Mouse (Mus musculus) midbrain, embryonic 12.5 days (tissue): ENCODE measurements at regions not wholly inside any gene's neighbourhood (a gene's known extent, or its start where the extent isn't known, plus 50 kb on each side); places are given as distances from the start of the nearest gene placed in this dataset.
A peak's percentile ranks its signal among the peaks of the same experiment; 100 is the strongest.

Source experiments
- ATAC-seq: fragments of 200-750 bp; cut with Nextera tagmentation; 2 replicates; pipeline ENCODE4 v1.8.0; 2017; ENCODE audit warnings: low read depth, moderate TSS enrichment, moderate library complexity; ENCODE audit not compliant: low FRiP score
- H3K27ac ChIP-seq: fragments of 300-500 bp; sonication (generic); replicated peaks from 2 replicates; pipeline ENCODE4 v1.5.1; 2016; ENCODE audit warnings: mild to moderate bottlenecking
- H3K27me3 ChIP-seq: fragments of 300-500 bp; sonication (generic); 2 replicates; pipeline ENCODE4 v1.6.1; 2016; ENCODE audit warnings: mild to moderate bottlenecking
- H3K36me3 ChIP-seq: fragments of 300-500 bp; sonication (generic); 2 replicates; pipeline ENCODE4 v1.6.1; 2016
- H3K4me1 ChIP-seq: fragments of 300-500 bp; sonication (generic); 2 replicates; pipeline ENCODE4 v1.6.1; 2016
- H3K4me2 ChIP-seq: fragments of 300-500 bp; sonication (generic); replicated peaks from 2 replicates; pipeline ENCODE4 v1.6.1; 2016; ENCODE audit warnings: mild to moderate bottlenecking, moderate library complexity
- H3K4me3 ChIP-seq: fragments of 300-500 bp; sonication (generic); 2 replicates; pipeline ENCODE4 v1.5.1; 2016; ENCODE audit warnings: mild to moderate bottlenecking
- H3K9ac ChIP-seq: fragments of 300-500 bp; sonication (generic); replicated peaks from 2 replicates; pipeline ENCODE4 v1.6.1; 2016; ENCODE audit warnings: mild to moderate bottlenecking, moderate library complexity
- H3K9me3 ChIP-seq: fragments of 300-500 bp; sonication (generic); 2 replicates; pipeline ENCODE4 v1.6.1; 2016; ENCODE audit warnings: mild to moderate bottlenecking
- WGBS: fragments of 180-500 bp; shearing (Covaris S2); methylation state at CpG from one replicate; pipeline ENCODE4 v1.1.7; 2016; 5-methylcytosine and 5-hydroxymethylcytosine counted together

DNA sequence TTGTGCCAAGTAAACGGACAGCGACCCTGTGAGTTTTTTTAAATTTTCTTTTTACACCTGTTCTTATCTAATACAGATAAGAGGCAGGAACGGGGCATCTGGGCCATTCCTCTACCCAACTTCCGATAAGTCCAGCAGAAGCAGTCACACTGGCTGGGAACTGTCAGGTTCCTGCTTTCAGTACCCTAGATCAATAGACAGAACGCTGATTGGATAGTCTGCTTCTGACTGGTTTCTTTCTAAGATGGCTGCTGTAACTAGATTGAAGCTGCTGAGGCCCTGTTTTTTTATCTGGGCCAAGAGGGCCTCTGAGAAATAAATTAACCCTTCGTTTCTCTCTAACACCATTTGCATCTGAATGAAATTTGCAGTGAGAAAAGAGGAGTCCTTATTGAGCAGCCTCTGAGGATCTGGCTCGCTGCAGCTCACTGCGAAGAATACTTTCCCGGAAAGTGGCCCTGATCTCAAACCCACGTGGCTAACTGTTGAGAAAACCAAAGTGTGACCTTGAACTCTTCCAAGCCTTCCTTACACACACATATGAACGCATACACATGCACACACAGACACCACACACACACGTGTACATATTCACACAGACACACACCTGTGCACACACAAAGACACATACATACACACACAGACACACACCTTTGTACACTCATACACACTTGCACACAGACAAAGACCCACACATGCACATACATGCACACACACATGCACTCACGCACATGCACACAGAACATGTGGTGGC lies 253.8 kb downstream of the Irs2 start:
- H3K4me1 ChIP-seq: peaks cover 19% of the 10 kb centered on the region
- no peaks in the 10 kb centered on the region; the same call in 1 of the 2 replicates for H3K27me3 ChIP-seq
- 48% methylated on average over 13 of the region's 13 CpGs for WGBS
- peak; percentile 59 for ATAC-seq
- H3K4me3 ChIP-seq: no peak overlapping the region
- peak overlapping the region; percentile 58 for H3K27ac ChIP-seq
- 0 out of 2 replicates have a peak overlapping the region, but pooled peaks have one; percentile 7 for H3K4me2 ChIP-seq
- H3K36me3 ChIP-seq: no peaks in the 10 kb centered on the region
- no peaks in the 10 kb centered on the region for H3K9me3 ChIP-seq
- H3K9ac ChIP-seq: 0 out of 2 replicates have a peak overlapping the region, but pooled peaks have one; percentile 12

DNA sequence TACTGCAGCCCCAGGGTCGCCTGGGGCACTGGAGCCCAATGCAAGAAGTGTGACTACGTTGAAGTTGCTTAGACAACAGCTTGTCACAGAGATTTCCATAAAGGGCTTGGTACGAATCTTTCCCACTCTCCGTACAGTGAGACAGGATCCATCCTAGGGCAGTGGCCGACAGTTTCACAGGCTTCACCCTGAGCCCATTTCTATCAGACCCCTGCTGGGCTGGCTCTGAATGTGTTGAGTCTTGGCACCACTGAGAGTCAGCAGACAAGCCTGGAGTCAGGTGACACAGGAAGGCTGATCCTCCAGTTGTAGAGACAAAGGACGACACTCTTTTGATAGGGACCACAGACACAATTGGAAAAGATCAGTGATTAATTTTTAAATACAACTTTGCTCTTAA lies 255.2 kb downstream of the Irs2 start:
- Histone ChIP-seq H3K9ac (no peak overlapping the region), H3K4me2 (no peak overlapping the region), H3K4me1 (peaks cover 16% of the 10 kb centered on the region), H3K9me3 (no peaks in the 10 kb centered on the region), H3K27me3 (no peaks in the 10 kb centered on the region; the same call in 1 of the 2 replicates), H3K4me3 (no peak overlapping the region), H3K36me3 (no peaks in the 10 kb centered on the region), H3K27ac (no peak overlapping the region)
- no peak for ATAC-seq
- WGBS: 72% methylated on average over 6 of the region's 6 CpGs

DNA sequence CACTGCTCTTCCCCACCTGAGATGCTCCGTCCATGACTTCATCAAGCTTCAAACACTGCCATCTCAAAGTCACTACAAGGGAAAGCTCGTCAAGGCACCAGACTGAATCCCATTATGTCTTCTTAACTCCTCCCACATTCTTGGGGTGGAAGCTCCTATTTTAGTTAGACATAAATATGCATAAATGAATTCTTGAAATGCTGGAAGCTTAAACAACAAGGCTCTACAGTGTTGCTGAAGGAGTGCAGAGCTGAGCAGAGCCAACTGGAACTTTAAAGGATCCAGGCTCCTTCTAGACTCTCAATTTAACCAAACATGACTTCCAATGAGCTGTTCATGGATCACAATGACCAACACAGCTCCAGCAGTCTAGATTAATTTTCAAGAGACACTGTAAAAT lies 261.1 kb downstream of the Irs2 start:
- no peak for ATAC-seq
- WGBS: 69% methylated on average over 2 of the region's 2 CpGs
- Histone ChIP-seq H3K27me3 (no peaks in the 10 kb centered on the region), H3K27ac (no peak overlapping the region), H3K36me3 (no peaks in the 10 kb centered on the region), H3K4me1 (0 out of 2 replicates have a peak, but pooled peaks cover 4% of the 10 kb centered on the region), H3K4me2 (no peak overlapping the region), H3K9ac (no peak overlapping the region), H3K9me3 (no peaks in the 10 kb centered on the region), H3K4me3 (no peak overlapping the region)

DNA sequence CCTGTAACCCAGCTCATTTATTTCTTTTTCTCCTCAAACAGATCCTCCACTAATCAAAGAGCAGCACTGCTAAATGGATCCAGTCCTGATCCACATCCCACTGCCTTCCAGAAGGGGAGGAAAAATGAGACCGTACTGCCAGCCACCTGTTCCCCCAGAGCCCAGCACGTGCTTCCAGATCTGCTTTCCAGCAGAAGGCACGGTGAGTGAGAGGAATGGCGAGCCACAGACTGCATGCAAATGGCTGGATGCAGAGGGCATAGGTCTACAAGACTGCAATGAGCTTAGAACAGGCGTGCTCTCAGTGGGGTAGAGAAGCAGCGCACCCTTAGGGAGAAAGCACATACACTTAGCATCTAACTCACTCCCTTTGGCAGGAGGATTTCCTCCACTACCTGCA lies 265.0 kb downstream of the Irs2 start:
- Histone ChIP-seq H3K4me3 (no peak overlapping the region), H3K4me1 (peaks cover 13% of the 10 kb centered on the region; the same call in 1 of the 2 replicates), H3K9ac (no peak overlapping the region), H3K9me3 (no peaks in the 10 kb centered on the region), H3K36me3 (no peaks in the 10 kb centered on the region), H3K27ac (no peak overlapping the region), H3K27me3 (no peaks in the 10 kb centered on the region), H3K4me2 (no peak overlapping the region)
- WGBS: 68% methylated on average over 6 of the region's 6 CpGs
- ATAC-seq: no peak

DNA sequence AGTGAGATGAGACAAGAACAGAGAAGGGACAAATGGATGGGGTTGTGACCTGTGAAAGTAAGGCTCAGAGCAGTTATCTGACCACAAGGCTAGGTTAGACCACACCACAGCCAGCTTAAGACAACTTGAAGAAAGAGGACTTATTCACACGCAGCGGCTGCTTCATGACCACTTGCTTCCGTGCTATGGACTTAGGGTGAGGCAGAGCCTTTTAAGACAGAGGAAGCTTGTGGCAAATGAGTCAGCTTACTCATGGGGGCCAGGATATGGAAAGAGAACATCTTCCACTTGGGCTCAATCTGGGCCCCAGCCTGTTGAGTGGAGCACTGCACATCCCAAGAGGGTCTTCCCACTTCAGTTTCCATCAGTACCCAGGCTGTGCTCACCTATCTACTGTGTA lies 267.4 kb downstream of the Irs2 start:
- Histone ChIP-seq H3K4me2 (no peak overlapping the region), H3K27me3 (no peaks in the 10 kb centered on the region), H3K9ac (no peak overlapping the region), H3K4me3 (no peak overlapping the region), H3K9me3 (no peaks in the 10 kb centered on the region), H3K27ac (no peak overlapping the region), H3K36me3 (no peaks in the 10 kb centered on the region), H3K4me1 (peaks cover 15% of the 10 kb centered on the region; the same call in 1 of the 2 replicates)
- ATAC-seq: no peak
- 96% methylated on average over 3 of the region's 3 CpGs for WGBS

DNA sequence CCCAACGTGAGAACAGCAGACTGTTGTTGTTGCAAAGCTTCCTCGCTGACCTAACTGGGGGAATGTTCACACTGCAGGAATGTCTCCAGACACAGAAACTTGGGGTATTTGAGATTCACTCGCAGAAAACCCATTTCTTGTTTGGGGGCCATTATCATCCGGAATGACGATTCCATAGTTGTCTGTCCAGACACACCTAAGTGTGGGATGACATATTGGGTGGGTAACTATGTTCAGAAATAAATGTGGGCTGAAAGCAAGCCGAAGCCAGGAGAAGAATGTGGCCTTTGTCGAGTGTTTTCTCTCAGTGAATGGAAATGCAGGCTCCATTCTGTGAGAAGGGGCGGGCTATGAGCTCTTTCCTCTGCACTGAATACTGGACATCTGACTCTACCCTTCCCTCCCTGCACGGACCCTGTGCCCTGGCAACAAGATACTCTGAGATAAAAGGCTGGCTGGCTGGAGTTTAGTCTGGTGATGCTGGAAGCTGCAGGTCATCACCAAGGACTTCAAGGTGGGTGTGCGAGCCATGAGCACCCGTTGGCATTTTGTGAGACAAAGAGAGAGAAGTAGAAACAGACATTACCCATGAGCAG lies 269.7 kb downstream of the Irs2 start:
- no peak overlapping the region for H3K9ac ChIP-seq
- H3K9me3 ChIP-seq: no peaks in the 10 kb centered on the region
- no peaks in the 10 kb centered on the region for H3K36me3 ChIP-seq
- peak; percentile 63 for ATAC-seq
- H3K4me3 ChIP-seq: no peak overlapping the region
- H3K27ac ChIP-seq: peak overlapping the region; percentile 16
- no peak overlapping the region for H3K4me2 ChIP-seq
- peaks cover 15% of the 10 kb centered on the region; the same call in 1 of the 2 replicates for H3K4me1 ChIP-seq
- 40% methylated on average over 11 of the region's 11 CpGs for WGBS
- H3K27me3 ChIP-seq: no peaks in the 10 kb centered on the region

DNA sequence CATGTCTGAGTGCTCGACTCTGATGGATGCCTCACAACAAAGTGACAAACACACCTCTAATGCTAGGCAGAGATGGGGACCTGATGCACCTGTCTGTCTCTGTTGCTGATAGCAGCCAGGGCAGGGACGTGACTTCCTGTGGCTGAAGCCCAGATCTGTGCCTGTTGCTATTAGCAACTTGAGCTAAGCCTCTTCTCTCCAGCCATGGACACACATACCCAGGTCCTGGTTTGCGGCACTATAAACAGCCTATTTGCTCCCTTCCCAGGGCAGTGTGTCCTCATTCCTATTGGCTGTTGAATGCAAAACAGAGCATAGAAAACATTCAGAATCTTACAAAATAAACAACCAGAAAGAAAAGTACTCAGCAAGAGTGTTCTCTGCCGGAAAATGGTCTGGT lies 273.5 kb downstream of the Irs2 start:
- H3K4me3 ChIP-seq: no peak overlapping the region
- WGBS: 60% methylated on average over 4 of the region's 4 CpGs
- no peak overlapping the region for H3K27ac ChIP-seq
- H3K4me1 ChIP-seq: peaks cover 15% of the 10 kb centered on the region; the same call in 1 of the 2 replicates
- H3K9me3 ChIP-seq: no peaks in the 10 kb centered on the region
- no peak overlapping the region for H3K4me2 ChIP-seq
- no peaks in the 10 kb centered on the region for H3K27me3 ChIP-seq
- H3K36me3 ChIP-seq: no peaks in the 10 kb centered on the region
- no peak overlapping the region for H3K9ac ChIP-seq
- ATAC-seq: no peak

DNA sequence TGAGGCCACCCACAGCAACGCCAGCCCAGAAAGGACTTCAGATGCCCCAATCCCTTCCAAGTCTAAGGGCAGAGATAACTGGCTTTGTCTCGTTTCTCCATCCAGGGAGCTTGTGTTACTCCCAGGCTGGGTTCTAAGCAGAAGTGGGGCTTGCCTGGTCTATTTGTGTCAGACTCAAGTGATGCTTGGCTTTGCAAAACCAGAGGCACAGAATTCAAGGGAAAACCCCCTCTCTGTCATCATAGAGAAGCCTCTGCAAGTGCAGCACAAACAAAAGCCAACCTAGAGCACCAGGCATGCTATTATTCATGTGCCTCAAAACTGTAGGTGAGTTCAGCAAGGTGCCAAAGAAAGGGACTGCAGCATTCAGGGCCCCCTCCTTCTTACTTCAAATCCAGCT lies 284.9 kb downstream of the Irs2 start:
- no peak overlapping the region for H3K9ac ChIP-seq
- WGBS: 82% methylated on average over 2 of the region's 2 CpGs
- H3K4me1 ChIP-seq: peaks cover 26% of the 10 kb centered on the region
- H3K36me3 ChIP-seq: no peaks in the 10 kb centered on the region
- no peak overlapping the region for H3K4me2 ChIP-seq
- no peaks in the 10 kb centered on the region; the same call in 1 of the 2 replicates for H3K27me3 ChIP-seq
- H3K4me3 ChIP-seq: no peak overlapping the region
- H3K9me3 ChIP-seq: peaks cover 4% of the 10 kb centered on the region; the same call in 1 of the 2 replicates
- no peak for ATAC-seq
- no peak overlapping the region for H3K27ac ChIP-seq

DNA sequence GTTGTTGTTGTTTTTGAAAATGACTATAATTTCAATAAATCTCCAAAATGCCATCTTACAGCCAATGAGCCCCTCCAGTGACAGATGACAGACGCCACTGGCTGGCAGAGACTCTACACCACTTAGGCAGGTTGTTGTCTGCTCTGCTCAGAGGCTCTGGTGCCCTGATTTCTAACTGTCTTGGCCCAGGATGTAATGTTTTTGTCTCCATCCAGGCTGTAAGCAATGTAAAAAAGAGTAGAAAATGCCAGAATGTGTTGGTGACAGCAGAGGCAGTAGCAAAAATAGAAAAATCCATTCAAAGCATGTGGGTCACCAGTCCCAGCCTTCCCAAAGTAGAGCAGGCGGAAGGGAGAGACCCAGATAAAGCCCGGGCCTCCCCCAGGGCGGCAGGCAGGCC lies 285.5 kb downstream of the Irs2 start:
- no peak for ATAC-seq
- H3K4me3 ChIP-seq: no peak overlapping the region
- H3K36me3 ChIP-seq: no peaks in the 10 kb centered on the region
- H3K9me3 ChIP-seq: peaks cover 4% of the 10 kb centered on the region; the same call in 1 of the 2 replicates
- peaks cover 26% of the 10 kb centered on the region for H3K4me1 ChIP-seq
- H3K4me2 ChIP-seq: no peak overlapping the region
- WGBS: 87% methylated on average over 4 of the region's 4 CpGs
- H3K9ac ChIP-seq: no peak overlapping the region
- no peak overlapping the region for H3K27ac ChIP-seq
- no peaks in the 10 kb centered on the region; the same call in 1 of the 2 replicates for H3K27me3 ChIP-seq

DNA sequence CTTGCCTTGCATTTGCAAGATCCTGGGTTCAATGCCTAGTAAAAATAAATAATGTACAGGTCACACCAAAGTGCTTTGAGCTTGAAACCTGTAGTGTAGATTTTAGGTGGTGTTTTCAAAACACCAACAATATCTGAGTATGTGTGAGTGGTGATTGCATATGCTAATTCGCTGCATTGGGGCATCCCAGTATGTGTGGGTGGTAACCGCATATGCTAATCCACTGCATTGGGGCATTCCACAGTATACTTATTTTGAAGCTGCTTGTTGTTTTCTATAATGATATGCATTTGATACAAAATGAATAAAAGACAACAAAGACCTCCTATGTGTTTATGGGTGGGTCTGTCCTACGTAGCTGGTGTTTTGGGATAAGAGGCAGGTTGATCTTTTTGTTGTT lies 285.9 kb downstream of the Irs2 start:
- Histone ChIP-seq H3K27me3 (no peaks in the 10 kb centered on the region; the same call in 1 of the 2 replicates), H3K9ac (no peak overlapping the region), H3K4me1 (peaks cover 26% of the 10 kb centered on the region), H3K9me3 (peaks cover 4% of the 10 kb centered on the region; the same call in 1 of the 2 replicates), H3K27ac (no peak overlapping the region), H3K4me2 (no peak overlapping the region), H3K4me3 (no peak overlapping the region), H3K36me3 (no peaks in the 10 kb centered on the region)
- ATAC-seq: no peak
- WGBS: 85% methylated on average over 3 of the region's 3 CpGs

DNA sequence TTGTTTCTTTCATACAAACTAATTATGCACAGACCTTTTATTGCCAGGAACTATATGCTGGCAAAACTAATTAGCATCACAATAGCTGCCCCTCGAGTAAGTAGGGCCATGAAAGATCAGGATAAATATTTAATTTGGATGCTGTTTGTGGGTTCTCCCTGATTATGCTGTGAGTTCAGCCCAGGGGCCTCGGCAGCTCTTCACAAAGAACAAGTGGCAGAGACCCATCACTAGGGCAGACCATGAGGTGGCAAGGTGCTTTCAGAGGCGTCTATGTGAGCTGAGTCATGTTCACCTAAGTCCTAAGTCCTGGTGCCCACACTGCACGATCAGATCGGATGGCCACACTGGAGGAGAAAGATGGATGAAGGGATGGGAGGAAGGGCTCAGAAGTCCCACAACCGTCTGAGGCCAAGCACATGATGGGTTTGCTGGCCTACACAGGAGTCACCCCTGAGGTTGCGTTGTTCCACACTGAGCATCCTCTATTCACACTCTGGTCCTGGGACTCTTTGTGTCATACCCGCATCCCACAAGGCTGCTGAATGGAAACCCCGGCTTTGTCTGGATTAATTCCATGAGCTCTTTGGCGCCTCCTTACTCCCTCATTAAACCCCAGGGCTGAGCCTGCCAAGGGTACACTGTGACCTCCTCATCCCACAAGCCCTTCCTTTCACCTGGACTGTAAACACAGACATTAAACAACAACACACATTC lies 287.0 kb downstream of the Irs2 start:
- Histone ChIP-seq H3K9ac (no peak overlapping the region), H3K36me3 (no peaks in the 10 kb centered on the region), H3K4me2 (no peak overlapping the region), H3K27me3 (no peaks in the 10 kb centered on the region; the same call in 1 of the 2 replicates), H3K4me3 (no peak overlapping the region), H3K9me3 (peaks cover 4% of the 10 kb centered on the region; the same call in 1 of the 2 replicates), H3K4me1 (peaks cover 26% of the 10 kb centered on the region), H3K27ac (peak overlapping the region; percentile 63; the same call in 1 of the 2 replicates)
- ATAC-seq: peak; percentile 55
- WGBS: 35% methylated on average over 10 of the region's 10 CpGs

DNA sequence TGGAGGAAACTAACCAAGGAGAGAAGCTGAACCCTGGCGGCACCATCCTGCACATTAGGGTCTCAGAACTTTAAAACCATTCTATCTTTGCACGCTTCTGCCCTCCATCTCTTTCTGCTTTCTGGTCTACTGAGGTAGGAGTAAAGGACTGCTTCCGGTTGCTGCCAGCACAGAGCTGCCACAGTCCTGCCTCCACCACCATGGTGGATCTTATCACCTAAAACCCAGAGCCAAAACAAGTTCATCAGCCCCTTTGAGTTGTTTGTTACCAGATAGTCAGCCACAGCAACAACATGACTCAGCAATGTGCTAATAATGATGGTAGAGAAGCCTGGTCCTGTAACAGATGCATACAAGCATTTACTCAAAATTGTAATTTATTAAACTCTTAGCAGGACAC lies 287.9 kb downstream of the Irs2 start:
- H3K4me1 ChIP-seq: peaks cover 26% of the 10 kb centered on the region
- no peak overlapping the region for H3K27ac ChIP-seq
- ATAC-seq: no peak

More for the DNA sequence above, 287.9 kb downstream of the Irs2 start:
- Histone ChIP-seq H3K36me3 (no peaks in the 10 kb centered on the region), H3K27me3 (no peaks in the 10 kb centered on the region; the same call in 1 of the 2 replicates), H3K4me2 (no peak overlapping the region), H3K9me3 (peaks cover 4% of the 10 kb centered on the region; the same call in 1 of the 2 replicates), H3K4me3 (no peak overlapping the region), H3K9ac (no peak overlapping the region)
- WGBS: 98% methylated on average over 3 of the region's 3 CpGs
